Mouse (Mus musculus): ENCODE results near the gene Ppdpf. TPM values are rescaled to one million over a fixed set of nuclear protein-coding genes. Genes with fewer than 3 reads are reported as not detected.

The Ppdpf gene
- polyA plus RNA-seq, 1 experiment from 2014 or later: 364 TPM

- DNase-seq: peak; percentile 16
- peak overlapping the region; percentile 88 for H3K27ac ChIP-seq (ENCODE audit: low read depth)
- no peak for TF ChIP-seq CTCF (IDR thresholded peaks at IDR 0.05; ENCODE audit: low read depth)
- peaks cover 6% of the 10 kb centered on the region; the same call in 1 of the 2 replicates for H3K27me3 ChIP-seq (ENCODE audit: insufficient read depth, low read length)
- peaks cover 4% of the 10 kb centered on the region; the same call in 1 of the 2 replicates for H3K4me1 ChIP-seq (ENCODE audit: insufficient read depth)
- no peak overlapping the region for H3K9ac ChIP-seq
- H3K36me3 ChIP-seq (ENCODE audit: insufficient read depth): no peaks in the 10 kb centered on the region
- WGBS: 51% methylated on average over 5 of the region's 5 CpGs
- no peak for ATAC-seq (ENCODE audit: insufficient read depth)
- no peaks in the 10 kb centered on the region for H3K9me3 ChIP-seq (ENCODE audit: low read depth, low read length)
- H3K4me3 ChIP-seq (ENCODE audit: low read depth, low read length): no peak overlapping the region
- H3K4me2 ChIP-seq: peak overlapping the region; percentile 64
Measured at GRCm38 (mm10) chr2:181218881-181219485, 31.9 kb downstream of the Ppdpf start.

GRCm38 (mm10) chr2:181219538-181220216, 32.6 kb downstream of the Ppdpf start, which contains the start of gene Fndc11:
TSS of gene Fndc11 (plus strand) at chr2:181220013.
- H3K4me1 ChIP-seq (ENCODE audit: insufficient read depth): peaks cover 4% of the 10 kb centered on the region; the same call in 1 of the 2 replicates
- ATAC-seq (ENCODE audit: insufficient read depth) (peak; percentile 98), DNase-seq (peak; percentile 91)
- H3K9me3 ChIP-seq (ENCODE audit: low read depth, low read length): no peaks in the 10 kb centered on the region
- H3K36me3 ChIP-seq (ENCODE audit: insufficient read depth): no peaks in the 10 kb centered on the region
- peak; percentile 38; the same call in 1 of the 2 replicates for TF ChIP-seq CTCF (IDR thresholded peaks at IDR 0.05; ENCODE audit: low read depth)
- peak within 1 kb of the TSS; percentile 15 for H3K4me3 ChIP-seq (ENCODE audit: low read depth, low read length)
- H3K27ac ChIP-seq (ENCODE audit: low read depth): peak within 1 kb of the TSS; percentile 88
- peak within 1 kb of the TSS; percentile 64 for H3K4me2 ChIP-seq
- WGBS: under 1% methylated on average over 25 of the region's 25 CpGs
- H3K9ac ChIP-seq: peak within 1 kb of the TSS; percentile 26
- H3K27me3 ChIP-seq (ENCODE audit: insufficient read depth, low read length): no peaks in the 10 kb centered on the region

DNA sequence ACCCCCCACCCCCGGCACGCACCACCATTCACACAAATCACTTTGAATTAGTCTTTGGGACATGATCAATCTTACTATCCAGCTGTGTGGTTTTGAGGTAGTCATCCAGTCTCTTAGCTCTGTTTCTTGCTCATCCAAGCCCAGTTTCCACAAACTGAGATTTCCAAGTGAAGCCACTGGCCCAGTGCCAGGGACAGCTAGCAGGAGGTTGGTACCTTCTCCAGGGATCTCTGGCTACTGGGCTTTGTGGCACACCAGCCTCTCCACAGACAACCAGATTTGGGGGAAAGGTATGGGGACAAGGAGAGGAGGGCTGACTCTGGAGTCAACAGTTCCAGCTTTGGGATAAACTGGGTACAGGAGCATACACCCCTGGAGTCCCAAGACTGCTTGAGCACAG, 33.3 kb downstream of the Ppdpf start:
- DNase-seq (peak; percentile 25), ATAC-seq (ENCODE audit: insufficient read depth) (0 out of 2 replicates have a peak, but pooled peaks have one; percentile 4)
- Histone ChIP-seq H3K9ac (no peak overlapping the region), H3K9me3 (ENCODE audit: low read depth, low read length) (no peaks in the 10 kb centered on the region), H3K4me1 (ENCODE audit: insufficient read depth) (peaks cover 4% of the 10 kb centered on the region; the same call in 1 of the 2 replicates), H3K27me3 (ENCODE audit: insufficient read depth, low read length) (no peaks in the 10 kb centered on the region), H3K27ac (ENCODE audit: low read depth) (peak overlapping the region; percentile 88), H3K36me3 (ENCODE audit: insufficient read depth) (no peaks in the 10 kb centered on the region), H3K4me2 (peak overlapping the region; percentile 64), H3K4me3 (ENCODE audit: low read depth, low read length) (peak overlapping the region; percentile 15)
- TF ChIP-seq CTCF (IDR thresholded peaks at IDR 0.05; ENCODE audit: low read depth): no peak
- 32% methylated on average over 2 of the region's 2 CpGs for WGBS

DNA sequence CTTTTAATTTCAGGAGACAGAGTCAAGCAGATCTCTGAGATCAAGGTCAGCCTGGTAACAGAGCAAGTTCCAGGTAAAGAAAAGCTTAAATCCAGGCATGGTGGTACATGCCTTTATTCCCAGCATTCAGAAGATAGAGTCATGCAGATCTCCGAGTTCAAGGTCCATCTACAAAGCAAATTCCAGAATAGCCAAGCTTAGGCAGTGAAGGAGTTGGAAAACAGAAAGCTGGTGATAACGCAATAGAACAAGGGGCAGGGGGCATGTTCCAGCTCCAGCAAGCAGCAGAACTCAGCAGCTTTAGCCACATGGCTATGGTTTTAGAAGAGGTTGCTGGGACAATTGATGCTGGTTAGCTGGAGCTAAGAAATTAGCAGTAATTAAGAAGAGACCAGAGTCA, 37.9 kb downstream of the Ppdpf start:
- H3K27me3 ChIP-seq (ENCODE audit: insufficient read depth, low read length): no peaks in the 10 kb centered on the region
- H3K9me3 ChIP-seq (ENCODE audit: low read depth, low read length): no peaks in the 10 kb centered on the region
- H3K4me1 ChIP-seq (ENCODE audit: insufficient read depth): no peaks in the 10 kb centered on the region; the same call in 1 of the 2 replicates
- H3K4me3 ChIP-seq (ENCODE audit: low read depth, low read length): no peak overlapping the region
- WGBS: 74% methylated on average over 2 of the region's 2 CpGs
- H3K27ac ChIP-seq (ENCODE audit: low read depth): no peak overlapping the region
- ATAC-seq (ENCODE audit: insufficient read depth) (no peak), DNase-seq (no peak)
- no peaks in the 10 kb centered on the region for H3K36me3 ChIP-seq (ENCODE audit: insufficient read depth)
- H3K9ac ChIP-seq: no peak overlapping the region
- TF ChIP-seq CTCF (IDR thresholded peaks at IDR 0.05; ENCODE audit: low read depth): no peak
- H3K4me2 ChIP-seq: no peak overlapping the region

- Histone ChIP-seq H3K36me3 (ENCODE audit: insufficient read depth) (no peaks in the 10 kb centered on the region), H3K4me2 (no peak overlapping the region), H3K27ac (ENCODE audit: low read depth) (no peak overlapping the region), H3K9me3 (ENCODE audit: low read depth, low read length) (no peaks in the 10 kb centered on the region), H3K9ac (no peak overlapping the region), H3K4me1 (ENCODE audit: insufficient read depth) (no peaks in the 10 kb centered on the region), H3K4me3 (ENCODE audit: low read depth, low read length) (no peak overlapping the region), H3K27me3 (ENCODE audit: insufficient read depth, low read length) (no peaks in the 10 kb centered on the region)
- ATAC-seq (ENCODE audit: insufficient read depth) (no peak), DNase-seq (no peak)
- 68% methylated on average over 3 of the region's 3 CpGs for WGBS
- TF ChIP-seq CTCF (IDR thresholded peaks at IDR 0.05; ENCODE audit: low read depth): no peak
Measured at GRCm38 (mm10) chr2:181227122-181227521, 40.1 kb downstream of the Ppdpf start.

- H3K4me2 ChIP-seq: no peak overlapping the region
- TF ChIP-seq CTCF (IDR thresholded peaks at IDR 0.05; ENCODE audit: low read depth): no peak
- H3K27ac ChIP-seq (ENCODE audit: low read depth): no peak overlapping the region
- no peaks in the 10 kb centered on the region for H3K4me1 ChIP-seq (ENCODE audit: insufficient read depth)
- no peaks in the 10 kb centered on the region for H3K36me3 ChIP-seq (ENCODE audit: insufficient read depth)
- no peaks in the 10 kb centered on the region for H3K9me3 ChIP-seq (ENCODE audit: low read depth, low read length)
- no peak overlapping the region for H3K4me3 ChIP-seq (ENCODE audit: low read depth, low read length)
- no peak for ATAC-seq (ENCODE audit: insufficient read depth)
- peak; percentile 8 for DNase-seq
- no peak overlapping the region for H3K9ac ChIP-seq
- no peaks in the 10 kb centered on the region for H3K27me3 ChIP-seq (ENCODE audit: insufficient read depth, low read length)
- 42% methylated on average over 1 of the region's 1 CpGs for WGBS
Measured at GRCm38 (mm10) chr2:181228335-181228734, 41.3 kb downstream of the Ppdpf start.

DNA sequence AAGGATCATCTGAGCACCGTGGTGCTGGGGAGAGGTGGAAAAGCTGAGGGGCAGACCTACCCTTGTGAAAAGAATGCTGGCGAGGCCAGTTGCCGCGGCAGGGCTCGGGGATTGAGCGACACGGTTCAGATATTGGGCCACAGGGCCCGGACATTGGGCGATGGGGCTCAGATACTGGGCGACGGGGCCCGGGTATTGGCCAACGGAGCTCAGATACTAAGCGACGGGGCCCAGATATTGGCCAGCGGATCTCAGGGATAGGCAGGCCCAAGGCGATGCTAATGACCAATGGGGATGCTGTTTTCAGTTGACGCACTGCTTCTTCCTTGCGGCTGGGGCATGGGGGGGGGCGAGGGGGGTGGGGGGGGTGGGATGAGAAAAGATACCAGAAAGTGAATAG, 44.1 kb downstream of the Ppdpf start:
- H3K27me3 ChIP-seq (ENCODE audit: insufficient read depth, low read length): no peaks in the 10 kb centered on the region
- ATAC-seq (ENCODE audit: insufficient read depth): no peak
- H3K4me1 ChIP-seq (ENCODE audit: insufficient read depth): no peaks in the 10 kb centered on the region
- H3K36me3 ChIP-seq (ENCODE audit: insufficient read depth): peaks cover 5% of the 10 kb centered on the region; the same call in 1 of the 2 replicates
- no peaks in the 10 kb centered on the region for H3K9me3 ChIP-seq (ENCODE audit: low read depth, low read length)
- H3K9ac ChIP-seq: no peak overlapping the region
- H3K4me2 ChIP-seq: no peak overlapping the region
- no peak for TF ChIP-seq CTCF (IDR thresholded peaks at IDR 0.05; ENCODE audit: low read depth)
- H3K4me3 ChIP-seq (ENCODE audit: low read depth, low read length): no peak overlapping the region
- 79% methylated on average over 20 of the region's 20 CpGs for WGBS
- no peak overlapping the region for H3K27ac ChIP-seq (ENCODE audit: low read depth)
- DNase-seq: no peak
